Mouse (Mus musculus): ENCODE results near the gene 2700081O15Rik. TPM values are rescaled to one million over a fixed set of nuclear protein-coding genes. Genes with fewer than 3 reads are reported as not detected.

Gene 2700081O15Rik
- polyA plus RNA-seq, 1 experiment from 2014 or later = 11.8 TPM

GRCm38 (mm10) chr19:7422656-7423027, 5.2 kb downstream of the 2700081O15Rik start:
- Histone ChIP-seq H3K4me2 (peak overlapping the region; percentile 74), H3K4me3 (peak overlapping the region; percentile 25), H3K27me3 (no peaks in the 10 kb centered on the region), H3K27ac (peak overlapping the region; percentile 65), H3K36me3 (peaks cover 72% of the 10 kb centered on the region), H3K9me3 (no peaks in the 10 kb centered on the region), H3K4me1 (peaks cover 77% of the 10 kb centered on the region), H3K9ac (peak overlapping the region; percentile 64)
- WGBS = 10% methylated on average over 35 of the region's 35 CpGs
- ATAC-seq (ENCODE audit: insufficient number of reproducible peaks, insufficient read depth, low FRiP score, low TSS enrichment, low read depth) = no peak

GRCm38 (mm10) chr19:7423028-7423655, 5.7 kb downstream of the 2700081O15Rik start:
- H3K36me3 ChIP-seq = peaks cover 77% of the 10 kb centered on the region
- 22% methylated on average over 51 of the region's 51 CpGs for WGBS
- peaks cover 77% of the 10 kb centered on the region for H3K4me1 ChIP-seq
- no peaks in the 10 kb centered on the region for H3K27me3 ChIP-seq
- peak overlapping the region; percentile 74 for H3K4me2 ChIP-seq
- H3K27ac ChIP-seq = peak overlapping the region; percentile 65
- ATAC-seq (ENCODE audit: insufficient number of reproducible peaks, insufficient read depth, low FRiP score, low TSS enrichment, low read depth) = peak; percentile 63
- H3K9me3 ChIP-seq = no peaks in the 10 kb centered on the region
- peak overlapping the region; percentile 25 for H3K4me3 ChIP-seq
- peak overlapping the region; percentile 64 for H3K9ac ChIP-seq

GRCm38 (mm10) chr19:7423656-7424030, 6.2 kb downstream of the 2700081O15Rik start:
- Histone ChIP-seq H3K4me2 (peak overlapping the region; percentile 74), H3K36me3 (peaks cover 82% of the 10 kb centered on the region), H3K9me3 (no peaks in the 10 kb centered on the region), H3K27ac (peak overlapping the region; percentile 65), H3K27me3 (no peaks in the 10 kb centered on the region), H3K4me3 (0 out of 2 replicates have a peak overlapping the region, but pooled peaks have one; percentile 25), H3K4me1 (peaks cover 77% of the 10 kb centered on the region), H3K9ac (peak overlapping the region; percentile 64)
- WGBS = 42% methylated on average over 16 of the region's 16 CpGs
- peak; percentile 12; the same call in 1 of the 2 replicates for ATAC-seq (ENCODE audit: insufficient number of reproducible peaks, insufficient read depth, low FRiP score, low TSS enrichment, low read depth)

GRCm38 (mm10) chr19:7424131-7424530, 6.7 kb downstream of the 2700081O15Rik start:
- ATAC-seq (ENCODE audit: insufficient number of reproducible peaks, insufficient read depth, low FRiP score, low TSS enrichment, low read depth) = no peak
- no peak overlapping the region for H3K4me3 ChIP-seq
- 71% methylated on average over 7 of the region's 7 CpGs for WGBS

GRCm38 (mm10) chr19:7424590-7425397, 7.4 kb downstream of the 2700081O15Rik start:
- Histone ChIP-seq H3K9ac (no peak overlapping the region), H3K4me2 (no peak overlapping the region), H3K4me1 (peaks cover 65% of the 10 kb centered on the region), H3K27me3 (no peaks in the 10 kb centered on the region), H3K4me3 (no peak overlapping the region), H3K36me3 (peaks cover 87% of the 10 kb centered on the region), H3K27ac (0 out of 2 replicates have a peak overlapping the region, but pooled peaks have one; percentile 65), H3K9me3 (no peaks in the 10 kb centered on the region)
- ATAC-seq (ENCODE audit: insufficient number of reproducible peaks, insufficient read depth, low FRiP score, low TSS enrichment, low read depth) = no peak
- WGBS = 72% methylated on average over 8 of the region's 8 CpGs

More at GRCm38 (mm10) chr19:7424131-7424530, 6.7 kb downstream of the 2700081O15Rik start:
- no peaks in the 10 kb centered on the region for H3K27me3 ChIP-seq
- peak overlapping the region; percentile 74; the same call in 1 of the 2 replicates for H3K4me2 ChIP-seq
- peaks cover 85% of the 10 kb centered on the region for H3K36me3 ChIP-seq
- no peaks in the 10 kb centered on the region for H3K9me3 ChIP-seq
- H3K9ac ChIP-seq = 0 out of 2 replicates have a peak overlapping the region, but pooled peaks have one; percentile 64
- peaks cover 72% of the 10 kb centered on the region for H3K4me1 ChIP-seq
- H3K27ac ChIP-seq = 0 out of 2 replicates have a peak overlapping the region, but pooled peaks have one; percentile 65

GRCm38 (mm10) chr19:7425398-7425775, 8.0 kb downstream of the 2700081O15Rik start:
- no peak overlapping the region for H3K4me2 ChIP-seq
- no peaks in the 10 kb centered on the region for H3K27me3 ChIP-seq
- no peak overlapping the region for H3K27ac ChIP-seq
- 39% methylated on average over 3 of the region's 3 CpGs for WGBS
- peaks cover 59% of the 10 kb centered on the region for H3K4me1 ChIP-seq
- ATAC-seq (ENCODE audit: insufficient number of reproducible peaks, insufficient read depth, low FRiP score, low TSS enrichment, low read depth) = no peak
- H3K9me3 ChIP-seq = no peaks in the 10 kb centered on the region
- H3K4me3 ChIP-seq = no peak overlapping the region
- H3K9ac ChIP-seq = no peak overlapping the region
- peaks cover 84% of the 10 kb centered on the region for H3K36me3 ChIP-seq

GRCm38 (mm10) chr19:7434887-7435286, 17.5 kb downstream of the 2700081O15Rik start:
- WGBS = 83% methylated on average over 2 of the region's 2 CpGs
- H3K27ac ChIP-seq = no peak overlapping the region
- H3K4me3 ChIP-seq = no peak overlapping the region
- peaks cover 48% of the 10 kb centered on the region for H3K36me3 ChIP-seq
- peaks cover 4% of the 10 kb centered on the region; the same call in 1 of the 2 replicates for H3K4me1 ChIP-seq
- H3K27me3 ChIP-seq = no peaks in the 10 kb centered on the region
- no peak overlapping the region for H3K4me2 ChIP-seq
- H3K9ac ChIP-seq = no peak overlapping the region
- no peaks in the 10 kb centered on the region for H3K9me3 ChIP-seq
- ATAC-seq (ENCODE audit: insufficient number of reproducible peaks, insufficient read depth, low FRiP score, low TSS enrichment, low read depth) = no peak

- 72% methylated on average over 5 of the region's 5 CpGs for WGBS
- Histone ChIP-seq H3K4me1 (peaks cover 4% of the 10 kb centered on the region; the same call in 1 of the 2 replicates), H3K27ac (peak overlapping the region; percentile 68; the same call in 1 of the 2 replicates), H3K4me3 (no peak overlapping the region), H3K9me3 (no peaks in the 10 kb centered on the region), H3K4me2 (no peak overlapping the region), H3K27me3 (no peaks in the 10 kb centered on the region), H3K9ac (no peak overlapping the region), H3K36me3 (peaks cover 36% of the 10 kb centered on the region)
- no peak for ATAC-seq (ENCODE audit: insufficient number of reproducible peaks, insufficient read depth, low FRiP score, low TSS enrichment, low read depth)
These were observed 18.9 kb downstream of the 2700081O15Rik start for GRCm38 (mm10) chr19:7436061-7436970.

GRCm38 (mm10) chr19:7438295-7438694, 20.9 kb downstream of the 2700081O15Rik start:
- no peak overlapping the region for H3K4me3 ChIP-seq
- no peaks in the 10 kb centered on the region for H3K27me3 ChIP-seq
- peaks cover 6% of the 10 kb centered on the region; the same call in 1 of the 2 replicates for H3K4me1 ChIP-seq
- no peak overlapping the region for H3K27ac ChIP-seq
- H3K36me3 ChIP-seq = peaks cover 17% of the 10 kb centered on the region
- no peaks in the 10 kb centered on the region for H3K9me3 ChIP-seq
- no peak for ATAC-seq (ENCODE audit: insufficient number of reproducible peaks, insufficient read depth, low FRiP score, low TSS enrichment, low read depth)
- H3K9ac ChIP-seq = no peak overlapping the region
- no peak overlapping the region for H3K4me2 ChIP-seq

- H3K9me3 ChIP-seq = no peaks in the 10 kb centered on the region
- WGBS = 68% methylated on average over 14 of the region's 14 CpGs
- no peak overlapping the region for H3K27ac ChIP-seq
- H3K9ac ChIP-seq = no peak overlapping the region
- no peak overlapping the region for H3K4me3 ChIP-seq
- no peak for ATAC-seq (ENCODE audit: insufficient number of reproducible peaks, insufficient read depth, low FRiP score, low TSS enrichment, low read depth)
- H3K36me3 ChIP-seq = peaks cover 5% of the 10 kb centered on the region; the same call in 1 of the 2 replicates
- H3K27me3 ChIP-seq = no peaks in the 10 kb centered on the region
- no peak overlapping the region for H3K4me2 ChIP-seq
- peaks cover 10% of the 10 kb centered on the region; the same call in 1 of the 2 replicates for H3K4me1 ChIP-seq
These were observed 24.1 kb downstream of the 2700081O15Rik start for GRCm38 (mm10) chr19:7441493-7441892.

- whole genome bisulfite sequencing = 87% methylated on average over 2 of the region's 2 CpGs
- H3K27ac ChIP-seq = no peak overlapping the region
- no peak overlapping the region for H3K4me2 ChIP-seq
- H3K4me1 ChIP-seq = peaks cover 8% of the 10 kb centered on the region; the same call in 1 of the 2 replicates
- peaks cover 5% of the 10 kb centered on the region; the same call in 1 of the 2 replicates for H3K36me3 ChIP-seq
- no peaks in the 10 kb centered on the region for H3K9me3 ChIP-seq
- ATAC-seq (ENCODE audit: insufficient number of reproducible peaks, insufficient read depth, low FRiP score, low TSS enrichment, low read depth) = no peak
- no peak overlapping the region for H3K4me3 ChIP-seq
- H3K27me3 ChIP-seq = no peaks in the 10 kb centered on the region
- no peak overlapping the region for H3K9ac ChIP-seq
These were observed 27.7 kb downstream of the 2700081O15Rik start for GRCm38 (mm10) chr19:7445105-7445504.
